Mouse (Mus musculus) liver, postnatal 0 days (tissue): ENCODE measurements around the gene Dglucy.

ENCODE experiments used
- CTCF ChIP-seq: sonication (generic); IDR thresholded peaks from 2 replicates; pipeline ENCODE4 v1.5.1; 2016; ENCODE audit warnings: antibody characterized with exemption, low read depth
- EP300 ChIP-seq: IDR thresholded peaks from 2 replicates; pipeline ENCODE4 v1.6.1; 2016; ENCODE audit warnings: antibody characterized with exemption, low read depth, mild to moderate bottlenecking

- TF ChIP-seq CTCF (no peak), EP300 (no peak)
Measured at GRCm38 (mm10) chr12:100899111-100899640, 120.3 kb downstream of the Dglucy start.
